Mouse (Mus musculus) CH12.LX (cell line): ENCODE results near the gene S100a16.

Experiments used
- CHD1 ChIP-seq: IDR thresholded peaks from 2 replicates; pipeline ENCODE4 v1.6.1; 2012; ENCODE audit warnings: low read depth, low read length, improper control_type of control experiment, inconsistent platforms
- CTCF ChIP-seq, 2 experiments: IDR thresholded peaks in 1 of 2; conservative IDR thresholded peaks in 1 of 2; 2 replicates each; pipeline ENCODE4 v1.5.1; 2011 to 2012; ENCODE audit warnings: low read depth in 2 of 2, low read length in 2 of 2, improper control_type of control experiment in 1 of 2, inconsistent platforms in 1 of 2, mild to moderate bottlenecking in 1 of 2, moderate library complexity in 1 of 2
- EP300 ChIP-seq: IDR thresholded peaks from 2 replicates; pipeline ENCODE4 v1.6.1; 2011; ENCODE audit warnings: low read length, improper control_type of control experiment
- GABPA ChIP-seq: IDR thresholded peaks from 2 replicates; pipeline ENCODE4 v1.6.1; 2012; ENCODE audit warnings: low read depth, low read length, improper control_type of control experiment, inconsistent platforms; ENCODE audit not compliant: insufficient replicate concordance
- JUND ChIP-seq: conservative IDR thresholded peaks from 2 replicates; pipeline ENCODE4 v1.6.1; 2011; ENCODE audit warnings: low read depth, low read length, improper control_type of control experiment
- MAFK ChIP-seq: IDR thresholded peaks from 2 replicates; pipeline ENCODE4 v1.6.1; 2011; ENCODE audit warnings: low read length, improper control_type of control experiment; ENCODE audit not compliant: insufficient replicate concordance
- MAX ChIP-seq: IDR thresholded peaks from 2 replicates; pipeline ENCODE4 v1.6.1; 2011; ENCODE audit warnings: low read length, improper control_type of control experiment
- POLR2A ChIP-seq: IDR thresholded peaks from 2 replicates; pipeline ENCODE4 v1.6.1; 2011; ENCODE audit warnings: low read depth, mild to moderate bottlenecking, improper control_type of control experiment, low read length
- POLR2AphosphoS2 ChIP-seq: IDR thresholded peaks from 2 replicates; pipeline ENCODE4 v1.6.1; 2011; ENCODE audit warnings: low read depth, low read length, improper control_type of control experiment

GRCm38 (mm10) chr3:90549676-90550420 is 12.8 kb downstream of the S100a16 start:
- TF ChIP-seq CTCF (conservative IDR thresholded peaks at IDR 0.05 in 1 of 2, IDR thresholded peaks at IDR 0.05 in 1 of 2; ENCODE audit: low read depth in 2 of 2, low read length in 2 of 2), result no peak
- no peak for TF ChIP-seq POLR2AphosphoS2
- TF ChIP-seq MAX, result no peak
- TF ChIP-seq POLR2A, result no peak
- TF ChIP-seq EP300, result no peak
- TF ChIP-seq CHD1, result no peak
- no peak for TF ChIP-seq JUND
- TF ChIP-seq MAFK, result no peak
- no peak for TF ChIP-seq GABPA
